Mouse (Mus musculus) MEL (cell line): ENCODE data around the gene Tpcn2. TPM values are rescaled to one million over a fixed set of nuclear protein-coding genes. Genes with fewer than 3 reads are reported as not detected.

Experiments
- DNase-seq: peaks from one replicate; pipeline ENCODE4 v3.0.0; 2011; ENCODE audit warnings: low read depth, low spot score
- H3K27ac ChIP-seq: 2 replicates; pipeline ENCODE4 v1.5.1; 2012; ENCODE audit warnings: low read depth, mild to moderate bottlenecking, control low read depth, low read length, moderate library complexity; ENCODE audit not compliant: control insufficient read depth
- H3K27me3 ChIP-seq, 2 experiments: fragments of 150-350 bp in 1 of 2; sonication (generic) in 1 of 2; 2 replicates each; pipeline ENCODE4 v1.6.1; 2012; ENCODE audit warnings: low read length in 2 of 2, mild to moderate bottlenecking in 2 of 2, improper control_type of control experiment in 1 of 2, moderate library complexity in 1 of 2; ENCODE audit not compliant: insufficient read depth in 2 of 2, control insufficient read depth in 1 of 2
- H3K36me3 ChIP-seq, 2 experiments: 2 replicates each; pipeline ENCODE4 v1.6.1; 2012 to 2014; ENCODE audit warnings: low read length in 2 of 2, improper control_type of control experiment in 1 of 2, inconsistent platforms in 1 of 2, mild to moderate bottlenecking in 1 of 2; ENCODE audit not compliant: insufficient read depth in 2 of 2, control insufficient read depth in 1 of 2
- H3K4me1 ChIP-seq, 2 experiments: fragments of 150-350 bp in 1 of 2; sonication (generic) in 1 of 2; 2 replicates each; pipeline ENCODE4 v1.6.1; 2012; ENCODE audit warnings: low read length in 2 of 2, improper control_type of control experiment in 1 of 2, mild to moderate bottlenecking in 1 of 2; ENCODE audit not compliant: insufficient read depth in 2 of 2, control insufficient read depth in 1 of 2
- H3K4me3 ChIP-seq, 2 experiments: fragments of 150-350 bp in 1 of 2; sonication (generic) in 1 of 2; 2 replicates each; pipeline ENCODE4 v1.5.1; 2012; ENCODE audit warnings: low read depth in 2 of 2, low read length in 2 of 2, mild to moderate bottlenecking in 2 of 2, moderate library complexity in 2 of 2, control low read depth in 1 of 2, improper control_type of control experiment in 1 of 2; ENCODE audit not compliant: control insufficient read depth in 1 of 2, insufficient read depth in 1 of 2
- H3K79me2 ChIP-seq: 2 replicates; pipeline ENCODE4 v1.6.1; 2012; ENCODE audit warnings: mild to moderate bottlenecking, low read length, moderate library complexity; ENCODE audit not compliant: control insufficient read depth, poor library complexity, insufficient read depth
- H3K9ac ChIP-seq: 2 replicates; pipeline ENCODE4 v1.6.1; 2012; ENCODE audit warnings: low read depth, mild to moderate bottlenecking, control low read depth, low read length, moderate library complexity; ENCODE audit not compliant: control insufficient read depth, poor library complexity, severe bottlenecking
- H3K9me3 ChIP-seq: fragments of 150-350 bp; sonication (generic); replicated peaks from 2 replicates; pipeline ENCODE4 v1.6.1; 2012; ENCODE audit warnings: mild to moderate bottlenecking, low read length, improper control_type of control experiment, moderate library complexity; ENCODE audit not compliant: insufficient read depth
- BHLHE40 ChIP-seq: IDR thresholded peaks from 2 replicates; pipeline ENCODE4 v1.6.1; 2012; ENCODE audit warnings: low read depth, mild to moderate bottlenecking, inconsistent platforms, low read length, improper control_type of control experiment, borderline replicate concordance
- CTCF ChIP-seq, 3 experiments: IDR thresholded peaks in 2 of 3; conservative IDR thresholded peaks in 1 of 3; 2 replicates each; pipeline ENCODE4 v1.5.1; 2011 to 2012; ENCODE audit warnings: low read length in 3 of 3, low read depth in 2 of 3, mild to moderate bottlenecking in 2 of 3, improper control_type of control experiment in 1 of 3, inconsistent platforms in 1 of 3, mixed read lengths in 1 of 3, moderate library complexity in 1 of 3; ENCODE audit not compliant: control insufficient read depth in 1 of 3, insufficient read depth in 1 of 3, poor library complexity in 1 of 3, severe bottlenecking in 1 of 3
- E2F4 ChIP-seq: IDR thresholded peaks from 2 replicates; pipeline ENCODE4 v1.6.1; 2011; ENCODE audit warnings: low read depth, low read length, improper control_type of control experiment, borderline replicate concordance
- ELF1 ChIP-seq: IDR thresholded peaks from 2 replicates; pipeline ENCODE4 v1.6.1; 2014; ENCODE audit warnings: low read depth, mild to moderate bottlenecking, inconsistent platforms, low read length, improper control_type of control experiment, moderate library complexity
- EP300 ChIP-seq, 2 experiments: IDR thresholded peaks; 2 replicates each; pipeline ENCODE4 v1.6.1; 2011; ENCODE audit warnings: improper control_type of control experiment in 2 of 2, low read length in 2 of 2, low read depth in 1 of 2, mild to moderate bottlenecking in 1 of 2
- ETS1 ChIP-seq: IDR thresholded peaks from 2 replicates; pipeline ENCODE4 v1.6.1; 2012; ENCODE audit warnings: low read depth, mild to moderate bottlenecking, inconsistent platforms, low read length, improper control_type of control experiment, moderate library complexity
- GABPA ChIP-seq: IDR thresholded peaks from 2 replicates; pipeline ENCODE4 v1.6.1; 2012; ENCODE audit warnings: low read depth, mild to moderate bottlenecking, inconsistent platforms, low read length, improper control_type of control experiment, moderate library complexity
- GATA1 ChIP-seq: IDR thresholded peaks from 2 replicates; pipeline ENCODE4 v1.6.1; 2011; ENCODE audit warnings: low read depth, low read length, improper control_type of control experiment
- HCFC1 ChIP-seq: IDR thresholded peaks from 2 replicates; pipeline ENCODE4 v1.6.1; 2012; ENCODE audit warnings: low read depth, mild to moderate bottlenecking, inconsistent platforms, low read length, improper control_type of control experiment, moderate library complexity
- MAFK ChIP-seq: IDR thresholded peaks from 2 replicates; pipeline ENCODE4 v1.6.1; 2011; ENCODE audit warnings: low read depth, mild to moderate bottlenecking, low read length, improper control_type of control experiment, borderline replicate concordance
- MAX ChIP-seq: IDR thresholded peaks from 2 replicates; pipeline ENCODE4 v1.6.1; 2011; ENCODE audit warnings: low read length, improper control_type of control experiment
- MAZ ChIP-seq: IDR thresholded peaks from 2 replicates; pipeline ENCODE4 v1.6.1; 2012; ENCODE audit warnings: low read depth, mild to moderate bottlenecking, inconsistent platforms, low read length, improper control_type of control experiment
- MEF2A ChIP-seq: IDR thresholded peaks from 2 replicates; pipeline ENCODE4 v1.6.1; 2014; ENCODE audit warnings: low read depth, mild to moderate bottlenecking, inconsistent platforms, low read length, improper control_type of control experiment; ENCODE audit not compliant: poor library complexity, insufficient replicate concordance, severe bottlenecking; ENCODE audit errors: extremely low read depth
- MXI1 ChIP-seq: IDR thresholded peaks from 2 replicates; pipeline ENCODE4 v1.6.1; 2011; ENCODE audit warnings: mild to moderate bottlenecking, low read depth, low read length, improper control_type of control experiment
- NELFE ChIP-seq: IDR thresholded peaks from 2 replicates; pipeline ENCODE4 v1.6.1; 2011; ENCODE audit warnings: low read depth, low read length, improper control_type of control experiment
- NRF1 ChIP-seq: IDR thresholded peaks from 2 replicates; pipeline ENCODE4 v1.6.1; 2014; ENCODE audit warnings: low read depth, mild to moderate bottlenecking, inconsistent platforms, low read length, improper control_type of control experiment, moderate library complexity; ENCODE audit not compliant: poor library complexity, insufficient read depth, severe bottlenecking
- POLR2A ChIP-seq, 2 experiments: IDR thresholded peaks; 2 replicates each; pipeline ENCODE4 v1.6.1; 2011 to 2012; ENCODE audit warnings: low read length in 2 of 2, mild to moderate bottlenecking in 2 of 2, control low read depth in 1 of 2, improper control_type of control experiment in 1 of 2, low read depth in 1 of 2, moderate library complexity in 1 of 2; ENCODE audit not compliant: control insufficient read depth in 1 of 2, insufficient read depth in 1 of 2, poor library complexity in 1 of 2
- POLR2AphosphoS2 ChIP-seq: IDR thresholded peaks from 2 replicates; pipeline ENCODE4 v1.6.1; 2011; ENCODE audit warnings: low read length, improper control_type of control experiment
- POLR2AphosphoS5 ChIP-seq: IDR thresholded peaks from 2 replicates; pipeline ENCODE4 v1.6.1; 2012; ENCODE audit warnings: low read depth, borderline replicate concordance, mild to moderate bottlenecking, inconsistent platforms, low read length, moderate library complexity, mixed read lengths
- RCOR1 ChIP-seq: IDR thresholded peaks from 2 replicates; pipeline ENCODE4 v1.6.1; 2012; ENCODE audit warnings: low read depth, mild to moderate bottlenecking, inconsistent platforms, low read length, improper control_type of control experiment
- SMC3 ChIP-seq: IDR thresholded peaks from 2 replicates; pipeline ENCODE4 v1.6.1; 2011; ENCODE audit warnings: low read depth, low read length, improper control_type of control experiment
- TAL1 ChIP-seq: IDR thresholded peaks from 2 replicates; pipeline ENCODE4 v1.6.1; 2012; ENCODE audit warnings: mild to moderate bottlenecking, inconsistent platforms, low read length, moderate library complexity, mixed read lengths
- TBP ChIP-seq: IDR thresholded peaks from 2 replicates; pipeline ENCODE4 v1.8.0; 2011; ENCODE audit warnings: low read depth, low read length, improper control_type of control experiment
- USF1 ChIP-seq: IDR thresholded peaks from 2 replicates; pipeline ENCODE4 v1.6.1; 2014; ENCODE audit warnings: low read depth, mild to moderate bottlenecking, inconsistent platforms, low read length, improper control_type of control experiment, moderate library complexity
- ZC3H11A ChIP-seq: IDR thresholded peaks from 2 replicates; pipeline ENCODE4 v1.6.1; 2012; ENCODE audit warnings: low read depth, mild to moderate bottlenecking, inconsistent platforms, low read length, improper control_type of control experiment
- ZKSCAN1 ChIP-seq: IDR thresholded peaks from 2 replicates; pipeline ENCODE4 v1.6.1; 2012; ENCODE audit warnings: low read depth, mild to moderate bottlenecking, inconsistent platforms, low read length, improper control_type of control experiment, moderate library complexity
- polyA plus RNA-seq, 2 experiments: library from polyadenylated mRNA; stranded (reverse) in 1 of 2; unstranded in 1 of 2; fragments of >175 nt in 1 of 2; fragments of >200 nt in 1 of 2; gene quantifications; 2 replicates each; pipeline versions ENCODE4 v1.2.1 to v1.2.4; 2012; ENCODE audit warnings: low replicate concordance in 2 of 2, low read depth in 1 of 2; ENCODE audit not compliant: insufficient read length in 2 of 2, insufficient read depth in 1 of 2, missing spikeins in 1 of 2
- total RNA-seq: library from RNA; depleted of rRNA; stranded (reverse); fragments of 300-350 nt; gene quantifications from 2 replicates; pipeline ENCODE4 v1.2.3, GENCODE M21; 2012

Gene Tpcn2
- total and polyA plus RNA-seq, 3 experiments, result 6.4 to 10.3 TPM; not detected in 1

DNA sequence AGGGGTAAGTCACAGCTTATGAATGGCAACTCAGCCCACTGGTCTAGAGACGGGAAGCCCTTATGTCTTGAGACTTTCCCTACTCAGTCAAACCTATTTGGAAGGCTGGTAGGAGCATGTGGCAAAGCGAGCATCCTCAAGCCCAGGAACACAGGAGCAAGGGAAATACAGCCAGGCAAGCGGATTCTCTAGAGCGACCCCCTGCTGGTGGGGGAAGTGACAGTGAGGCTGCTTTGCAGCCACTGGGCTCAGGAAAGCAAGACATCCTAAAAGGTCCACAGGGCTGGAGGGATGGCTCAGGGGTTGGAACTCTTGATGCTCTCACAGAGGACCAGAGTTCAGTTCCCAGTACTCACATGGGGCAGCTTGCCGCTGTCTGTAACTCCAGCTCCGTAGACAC, 87.5 kb downstream of the Tpcn2 start:
- Histone ChIP-seq H3K9ac (no peak overlapping the region), H3K4me3 (no peak overlapping the region), H3K9me3 (no peaks in the 10 kb centered on the region), H3K4me1 (no peaks in the 10 kb centered on the region), H3K79me2 (no peaks in the 10 kb centered on the region), H3K36me3 (no peaks in the 10 kb centered on the region), H3K27ac (no peak overlapping the region), H3K27me3 (no peaks in the 10 kb centered on the region)
- DNase-seq, result no peak
- no peak for TF ChIP-seq MAZ
- TF ChIP-seq ZC3H11A, result no peak
- TF ChIP-seq MXI1, result no peak
- TF ChIP-seq POLR2AphosphoS2, result no peak
- no peak for TF ChIP-seq MEF2A
- TF ChIP-seq MAFK, result no peak
- no peak for TF ChIP-seq USF1
- TF ChIP-seq CTCF (IDR thresholded peaks at IDR 0.05 in 2 of 3, conservative IDR thresholded peaks at IDR 0.05 in 1 of 3; ENCODE audit: control insufficient read depth in 1 of 3, insufficient read depth in 1 of 3, low read depth in 2 of 3, low read length in 3 of 3, poor library complexity in 1 of 3, severe bottlenecking in 1 of 3), result no peak
- TF ChIP-seq RCOR1, result no peak
- no peak for TF ChIP-seq NRF1
- TF ChIP-seq MAX, result no peak
- no peak for TF ChIP-seq ZKSCAN1
- TF ChIP-seq ETS1, result no peak
- TF ChIP-seq GABPA, result no peak
- no peak for TF ChIP-seq TBP
- no peak for TF ChIP-seq TAL1
- no peak for TF ChIP-seq NELFE
- TF ChIP-seq SMC3, result no peak

DNA sequence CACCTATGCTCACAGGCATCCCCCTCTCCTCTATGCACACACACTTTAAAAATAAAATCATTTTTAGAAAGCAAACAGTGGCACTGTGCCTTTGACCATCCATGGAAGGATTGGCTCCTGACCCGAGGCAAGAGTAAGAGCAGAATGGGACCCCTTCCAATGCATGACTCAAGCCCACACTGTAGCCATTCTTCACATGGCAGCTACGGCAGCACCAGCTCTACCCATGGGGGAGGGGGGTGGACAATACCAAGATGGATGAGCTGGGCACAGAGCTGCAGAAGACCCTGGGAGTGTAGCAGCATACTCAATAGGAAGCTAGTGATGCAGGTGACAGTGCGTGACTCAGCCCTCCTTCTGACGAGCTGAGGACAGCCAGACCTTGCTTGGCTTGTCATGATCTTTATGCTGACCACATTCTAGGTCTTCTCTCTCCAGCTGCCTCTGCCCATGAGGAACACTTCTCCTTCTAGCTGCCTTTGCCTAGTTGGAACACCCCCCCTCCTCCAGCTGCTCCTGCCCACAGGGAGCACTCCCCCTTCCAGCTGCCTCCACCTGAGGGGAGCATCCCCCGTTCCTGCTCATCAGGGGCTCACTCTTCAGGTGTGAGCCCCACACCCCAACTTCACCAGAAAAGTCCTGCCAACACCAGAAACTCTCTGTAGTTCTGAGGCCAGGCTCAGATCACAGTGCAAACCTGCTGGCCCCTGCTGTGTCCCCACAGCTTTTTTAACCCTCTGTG, 88.5 kb downstream of the Tpcn2 start:
- Histone ChIP-seq H3K27ac (no peak overlapping the region), H3K9me3 (no peaks in the 10 kb centered on the region), H3K4me1 (no peaks in the 10 kb centered on the region), H3K4me3 (no peak overlapping the region), H3K79me2 (no peaks in the 10 kb centered on the region), H3K9ac (no peak overlapping the region), H3K27me3 (no peaks in the 10 kb centered on the region), H3K36me3 (no peaks in the 10 kb centered on the region)
- no peak for DNase-seq
- no peak for TF ChIP-seq POLR2AphosphoS2
- TF ChIP-seq GATA1, result no peak
- no peak for TF ChIP-seq MAFK
- TF ChIP-seq ELF1, result no peak
- no peak for TF ChIP-seq SMC3
- TF ChIP-seq GABPA, result no peak
- no peak for TF ChIP-seq BHLHE40
- TF ChIP-seq MEF2A, result no peak
- no peak for TF ChIP-seq NRF1
- TF ChIP-seq E2F4, result no peak
- no peak for TF ChIP-seq TAL1
- TF ChIP-seq EP300 (IDR thresholded peaks at IDR 0.05; ENCODE audit: low read depth in 1 of 2, low read length in 2 of 2), result no peak
- no peak for TF ChIP-seq HCFC1
- no peak for TF ChIP-seq POLR2A (IDR thresholded peaks at IDR 0.05; ENCODE audit: control insufficient read depth in 1 of 2, insufficient read depth in 1 of 2, low read depth in 1 of 2, low read length in 2 of 2, poor library complexity in 1 of 2)
- TF ChIP-seq POLR2AphosphoS5, result no peak
